Mouse (Mus musculus) gastrocnemius, adult 2 months (tissue): ENCODE results near the gene Ranbp17. TPM values are rescaled to one million over a fixed set of nuclear protein-coding genes. Genes with fewer than 3 reads are reported as not detected.

ENCODE experiments used
- DNase-seq: peaks from one replicate; pipeline ENCODE4 v3.0.0; 2022
- H3K27ac ChIP-seq: fragments of 200-600 bp; 2 replicates; pipeline ENCODE4 v1.8.1; 2022; ENCODE audit warnings: mild to moderate bottlenecking
- H3K4me3 ChIP-seq: fragments of 200-600 bp; 2 replicates; pipeline ENCODE4 v1.8.1; 2022; ENCODE audit warnings: mild to moderate bottlenecking, moderate library complexity
- CTCF ChIP-seq: fragments of 200-600 bp; IDR thresholded peaks from 2 replicates; pipeline ENCODE4 v1.8.1; 2022; ENCODE audit warnings: antibody characterized with exemption, mild to moderate bottlenecking, moderate library complexity
- intact Hi-C: fragments of 180-260 bp; cut with DNase I; formaldehyde crosslinking; loops from one replicate; pipeline ENCODE4 v1.15.1; 2025
- total RNA-seq, 2 experiments: library from RNA; stranded (reverse); gene quantifications; 2 replicates each; pipeline ENCODE4 v1.2.3; 2021

Ranbp17 gene
- total RNA-seq, 2 experiments from 2014 or later = 0.31 to 0.64 TPM

DNA sequence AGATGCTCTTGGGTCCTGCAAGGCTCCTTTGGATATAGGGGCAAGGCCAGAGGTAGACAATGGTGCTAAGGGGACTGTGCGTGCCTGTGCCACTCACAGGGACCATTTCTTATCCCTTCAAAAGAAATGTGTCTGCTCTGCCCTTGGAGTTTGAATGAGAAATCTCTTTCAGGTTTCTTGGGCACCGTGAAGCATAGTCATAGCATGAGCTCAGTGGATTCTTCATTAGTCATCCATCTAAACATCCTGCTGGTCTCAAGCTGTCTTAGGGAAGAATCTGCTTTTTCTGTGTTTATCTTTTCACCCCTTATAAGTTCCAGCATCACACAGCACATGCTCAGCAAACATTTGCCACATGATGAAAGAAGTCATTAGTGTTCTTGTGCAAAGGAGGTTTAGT lies 235.0 kb downstream of the Ranbp17 start:
- intact Hi-C loops = no loop called here
- TF ChIP-seq CTCF = no peak

GRCm38 (mm10) chr11:33276637-33277036 lies 236.9 kb downstream of the Ranbp17 start, which contains the start of gene Gm12117:
Gene Gm12117, minus strand, starts transcription at chr11:33276737.
- intact Hi-C loops = no loop called here
- no peak for DNase-seq
- no peak for TF ChIP-seq CTCF
- Histone ChIP-seq H3K4me3 (no peak within 1 kb of the TSS), H3K27ac (no peak within 1 kb of the TSS)

More for the DNA sequence above, 235.0 kb downstream of the Ranbp17 start:
- H3K4me3 ChIP-seq = no peak overlapping the region
- H3K27ac ChIP-seq = no peak overlapping the region
- DNase-seq = no peak

DNA sequence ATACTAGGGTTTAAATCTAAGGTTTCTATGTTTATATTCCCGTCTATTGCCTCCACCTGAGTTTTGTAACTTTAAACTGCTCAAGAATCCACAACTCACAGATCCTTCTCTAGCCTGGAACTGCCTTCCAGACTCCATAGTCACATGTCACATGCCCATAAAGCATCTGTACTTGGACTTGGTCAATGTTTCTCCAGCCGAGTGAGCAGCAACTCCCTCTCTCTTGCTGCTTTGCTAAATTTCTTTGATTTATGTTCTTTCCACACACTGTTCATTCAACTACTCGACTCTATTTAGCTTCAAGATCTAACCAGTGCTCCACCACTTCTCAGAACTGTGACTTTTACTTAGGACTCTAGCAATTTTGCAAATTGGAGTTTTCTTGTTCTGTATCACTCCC lies 238.7 kb downstream of the Ranbp17 start:
- DNase-seq = no peak
- TF ChIP-seq CTCF = no peak
- intact Hi-C loops = no loop called here
- Histone ChIP-seq H3K4me3 (no peak overlapping the region), H3K27ac (no peak overlapping the region)

- Histone ChIP-seq H3K4me3 (no peak overlapping the region), H3K27ac (no peak overlapping the region)
- no peak for TF ChIP-seq CTCF
- DNase-seq = no peak
- intact Hi-C loops = no loop called here
Observed at GRCm38 (mm10) chr11:33274294-33274693, 239.3 kb downstream of the Ranbp17 start.

- no peak overlapping the region for H3K4me3 ChIP-seq
- TF ChIP-seq CTCF = no peak
- no peak overlapping the region for H3K27ac ChIP-seq
- no peak for DNase-seq
- intact Hi-C loops = no loop called here
Observed at GRCm38 (mm10) chr11:33240295-33240694, 273.3 kb downstream of the Ranbp17 start.

- TF ChIP-seq CTCF = no peak
- Histone ChIP-seq H3K27ac (no peak overlapping the region), H3K4me3 (no peak overlapping the region)
- no peak for DNase-seq
- intact Hi-C loops = no loop called here
Observed at GRCm38 (mm10) chr11:33234134-33234533, 279.4 kb downstream of the Ranbp17 start.

DNA sequence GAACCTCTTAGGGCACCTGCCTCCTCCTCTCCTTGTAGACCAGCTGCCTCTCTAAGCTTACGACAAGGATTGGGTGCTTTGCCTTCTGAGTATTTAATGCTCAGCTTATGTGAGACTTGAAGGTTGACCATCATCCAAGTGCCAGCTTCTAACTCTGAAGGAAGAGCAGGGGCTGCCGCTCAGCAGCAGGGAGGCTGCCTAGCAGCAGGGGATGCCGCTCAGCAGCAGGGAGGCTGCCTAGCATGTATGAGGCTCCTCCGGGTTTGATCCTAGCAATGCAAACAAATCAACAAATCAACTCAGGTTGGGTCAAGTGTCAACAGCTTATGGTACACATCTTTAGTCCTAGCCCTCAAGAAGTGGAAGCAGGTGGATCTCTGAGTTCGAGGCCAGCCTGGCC lies 281.5 kb downstream of the Ranbp17 start:
- Histone ChIP-seq H3K27ac (no peak overlapping the region), H3K4me3 (no peak overlapping the region)
- intact Hi-C loops = no loop called here
- TF ChIP-seq CTCF = no peak
- DNase-seq = no peak

DNA sequence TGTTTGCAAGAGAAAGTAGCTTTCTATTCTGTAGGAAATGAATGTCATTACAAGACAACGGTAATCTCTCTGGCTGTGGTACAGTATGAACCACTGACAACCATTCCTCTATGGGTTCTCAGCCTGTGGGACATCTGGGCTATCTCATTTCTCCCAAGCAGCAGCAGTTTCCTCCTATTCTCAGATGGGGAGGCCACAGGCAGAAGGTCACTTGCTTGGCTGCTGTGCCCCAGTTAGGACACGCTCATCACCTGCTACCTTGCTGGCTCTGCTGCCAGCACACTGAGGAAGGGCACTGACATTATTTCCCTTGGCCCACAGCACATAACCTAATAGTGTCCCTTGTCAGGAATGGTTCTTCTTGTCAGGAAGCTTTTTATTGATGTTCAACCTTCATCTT lies 285.4 kb downstream of the Ranbp17 start:
- no peak for DNase-seq
- intact Hi-C loops = no loop called here
- H3K4me3 ChIP-seq = no peak overlapping the region
- H3K27ac ChIP-seq = no peak overlapping the region
- TF ChIP-seq CTCF = no peak

GRCm38 (mm10) chr11:33226516-33226915 lies 287.0 kb downstream of the Ranbp17 start:
- Histone ChIP-seq H3K27ac (no peak overlapping the region), H3K4me3 (no peak overlapping the region)
- DNase-seq = no peak
- intact Hi-C loops = no loop called here
- no peak for TF ChIP-seq CTCF

- Histone ChIP-seq H3K4me3 (no peak overlapping the region), H3K27ac (no peak overlapping the region)
- TF ChIP-seq CTCF = no peak
- intact Hi-C loops = no loop called here
- no peak for DNase-seq
Observed at GRCm38 (mm10) chr11:33221566-33222365, 291.8 kb downstream of the Ranbp17 start.

GRCm38 (mm10) chr11:33220763-33221162 lies 292.8 kb downstream of the Ranbp17 start:
- no peak for TF ChIP-seq CTCF

DNA sequence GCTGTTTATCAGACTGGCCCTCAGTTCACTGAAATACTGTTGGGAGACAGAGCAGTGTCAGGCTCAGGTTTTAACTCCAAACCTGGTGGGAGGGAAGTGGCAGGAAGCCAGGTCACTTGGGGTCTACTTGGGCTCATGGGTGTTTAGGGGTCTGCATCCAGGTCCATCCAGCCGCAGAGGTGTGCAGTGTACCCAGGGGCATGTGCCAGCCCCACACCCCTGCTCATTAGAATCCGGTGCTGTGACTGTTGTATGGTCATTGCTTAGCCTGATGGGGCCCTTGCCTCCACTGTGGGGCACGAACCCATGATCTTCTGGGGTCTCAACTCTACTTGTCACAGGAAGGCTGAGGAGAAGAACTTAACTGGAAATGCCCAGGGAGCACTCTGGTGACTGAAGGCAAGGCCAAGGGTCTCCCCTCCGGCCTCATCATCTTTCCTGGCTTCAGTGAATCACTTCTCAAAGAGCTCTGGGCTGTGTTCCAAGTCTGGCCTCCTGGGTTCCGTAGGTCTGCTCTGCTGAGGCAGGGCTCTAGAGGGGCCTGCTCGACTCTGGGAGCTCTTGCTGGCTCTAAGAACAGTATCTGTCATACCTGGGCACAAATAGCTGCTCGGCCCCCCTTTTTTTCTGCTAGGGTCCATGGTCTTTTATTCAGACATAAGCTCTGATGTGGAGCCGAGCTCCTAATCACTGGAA lies 296.0 kb downstream of the Ranbp17 start:
- DNase-seq = no peak
- intact Hi-C loops = no loop called here
- no peak overlapping the region for H3K27ac ChIP-seq
- H3K4me3 ChIP-seq = no peak overlapping the region
- TF ChIP-seq CTCF = no peak

More at GRCm38 (mm10) chr11:33220763-33221162, 292.8 kb downstream of the Ranbp17 start:
- Histone ChIP-seq H3K4me3 (no peak overlapping the region), H3K27ac (no peak overlapping the region)
- intact Hi-C loops = no loop called here
- DNase-seq = no peak

GRCm38 (mm10) chr11:33207411-33207810 lies 306.1 kb downstream of the Ranbp17 start:
- no peak for DNase-seq
- Histone ChIP-seq H3K4me3 (no peak overlapping the region), H3K27ac (no peak overlapping the region)
- TF ChIP-seq CTCF = no peak
- intact Hi-C loops = no loop called here
